Mouse (Mus musculus) neural tube, embryonic 15.5 days (tissue): Measurements from ENCODE around the gene Pxmp4. TPM values are rescaled to one million over a fixed set of nuclear protein-coding genes. Genes with fewer than 3 reads are reported as not detected.

Experiments used
- ATAC-seq: fragments of 200-750 bp; cut with Nextera tagmentation; 2 replicates; pipeline ENCODE4 v1.8.0; 2017; ENCODE audit warnings: mild to moderate bottlenecking, moderate TSS enrichment, moderate library complexity; ENCODE audit not compliant: low FRiP score
- H3K27ac ChIP-seq: fragments of 300-500 bp; sonication (generic); replicated peaks from 2 replicates; pipeline ENCODE4 v1.5.1; 2015; ENCODE audit warnings: mild to moderate bottlenecking, inconsistent platforms
- H3K27me3 ChIP-seq: fragments of 300-500 bp; sonication (generic); replicated peaks from 2 replicates; pipeline ENCODE4 v1.6.1; 2015; ENCODE audit warnings: inconsistent platforms
- H3K36me3 ChIP-seq: fragments of 300-500 bp; sonication (generic); 2 replicates; pipeline ENCODE4 v1.6.1; 2015; ENCODE audit warnings: inconsistent platforms
- H3K4me1 ChIP-seq: fragments of 300-500 bp; sonication (generic); 2 replicates; pipeline ENCODE4 v1.6.1; 2015; ENCODE audit warnings: inconsistent platforms
- H3K4me2 ChIP-seq: fragments of 300-500 bp; sonication (generic); 2 replicates; pipeline ENCODE4 v1.6.1; 2015; ENCODE audit warnings: inconsistent platforms, mild to moderate bottlenecking, moderate library complexity
- H3K4me3 ChIP-seq: fragments of 300-500 bp; sonication (generic); replicated peaks from 2 replicates; pipeline ENCODE4 v1.5.1; 2015; ENCODE audit warnings: mild to moderate bottlenecking, inconsistent platforms
- H3K9ac ChIP-seq: fragments of 300-500 bp; sonication (generic); replicated peaks from 2 replicates; pipeline ENCODE4 v1.6.1; 2015; ENCODE audit warnings: mild to moderate bottlenecking, inconsistent platforms
- H3K9me3 ChIP-seq: fragments of 300-500 bp; sonication (generic); replicated peaks from 2 replicates; pipeline ENCODE4 v1.6.1; 2016; ENCODE audit warnings: inconsistent platforms
- WGBS: fragments of 180-500 bp; shearing (Covaris S2); methylation state at CpG from one replicate; pipeline ENCODE4 v1.1.7; 2015; ENCODE audit warnings: mixed read lengths; 5-methylcytosine and 5-hydroxymethylcytosine counted together
- polyA plus RNA-seq: library from polyadenylated mRNA; unstranded; fragments of >200 nt; fragmentation: Nextera tagmentation; extraction: Ambion mirVana; gene quantifications from 2 replicates; pipeline ENCODE4 v1.2.1, GENCODE M21; 2015

Pxmp4 gene
- polyA plus RNA-seq, 1 experiment from 2014 or later: 18.1 TPM

- 35% methylated on average over 2 of the region's 2 CpGs for WGBS
- ATAC-seq: no peak
- Histone ChIP-seq H3K4me3 (no peak overlapping the region), H3K27ac (peak overlapping the region; percentile 28; the same call in 1 of the 2 replicates), H3K4me1 (peaks cover 21% of the 10 kb centered on the region), H3K4me2 (no peak overlapping the region), H3K27me3 (no peaks in the 10 kb centered on the region), H3K36me3 (peaks cover 33% of the 10 kb centered on the region), H3K9ac (no peak overlapping the region), H3K9me3 (no peaks in the 10 kb centered on the region)
Measured at GRCm38 (mm10) chr2:154538310-154538709, 65.2 kb downstream of the Pxmp4 start.

Other genes with a start within 250 kb of the Pxmp4 start
- 13.7 and 13.8 TPM in 2 replicates for gene Cdk5rap1, start 230.7 kb downstream of the Pxmp4 start, polyA plus RNA-seq
- gene Snta1, start 195.6 kb downstream of the Pxmp4 start, polyA plus RNA-seq: 12.1 and 12.7 TPM in 2 replicates
- gene Cbfa2t2, start 167.2 kb downstream of the Pxmp4 start, polyA plus RNA-seq: 35.3 and 36.1 TPM in 2 replicates
- 1.3 and 1.9 TPM in 2 replicates for gene 1700003F12Rik, start 56.6 kb downstream of the Pxmp4 start, polyA plus RNA-seq
- gene Actl10, start 51.9 kb downstream of the Pxmp4 start, polyA plus RNA-seq: 0.31 and 0.63 TPM in 2 replicates
- 16.0 and 19.6 TPM in 2 replicates for gene Necab3, start 44.8 kb downstream of the Pxmp4 start, polyA plus RNA-seq
- 3.4 and 7.4 TPM in 2 replicates for gene E2f1, start 33.8 kb downstream of the Pxmp4 start, polyA plus RNA-seq
- gene Zfp341, start 9.6 kb upstream of the Pxmp4 start, polyA plus RNA-seq: 2.1 and 2.3 TPM in 2 replicates
- 0.35 and 0.55 TPM in 2 replicates for gene 4930519P11Rik, start 9.7 kb upstream of the Pxmp4 start, polyA plus RNA-seq
- 29.6 and 31.5 TPM in 2 replicates for gene Chmp4b, start 48.0 kb upstream of the Pxmp4 start, polyA plus RNA-seq
- gene Gm14214, start 166.3 kb upstream of the Pxmp4 start, polyA plus RNA-seq: not detected in 2 replicates
- gene Raly, start 187.4 kb upstream of the Pxmp4 start, polyA plus RNA-seq: 26.2 and 28.2 TPM in 2 replicates
- gene a, start 187.7 kb upstream of the Pxmp4 start, polyA plus RNA-seq: 0.33 and 0.93 TPM in 2 replicates